Comparison of ENCODE assay signal across 25 mouse cellular contexts in genomic region chr4:151549523-151549922, GRCm38 (mm10).
"Had no signal": no experiment of that assay in that cellular context is flagged by ENCODE, and none has a peak within 500 bp of the region (broad histone marks: within the 10 kb centered on the region; RNA-seq: fewer than 3 reads in every experiment).

No protein-coding gene starts in this region.

- H3K27me3 ChIP-seq: heart, embryonic 12.5 days; hindbrain, embryonic 12.5 days; liver, embryonic 15.5 days had no signal

- H3K4me1 ChIP-seq: intestine, embryonic 15.5 days; liver, embryonic 13.5 days; liver, embryonic 15.5 days had no signal

- ATAC-seq: hindbrain, embryonic 16.5 days; inflammation-experienced regulatory T-cells, adult 6 months; intestine, embryonic 15.5 days; intestine, postnatal 0 days had no signal

- H3K4me2 ChIP-seq: heart, embryonic 12.5 days; hindbrain, embryonic 12.5 days; hindbrain, embryonic 14.5 days; intestine, embryonic 15.5 days; kidney, embryonic 15.5 days; limb, embryonic 12.5 days; liver, embryonic 11.5 days; liver, embryonic 13.5 days; liver, embryonic 15.5 days had no signal

- H3K9ac ChIP-seq: heart, embryonic 12.5 days; hindbrain, embryonic 12.5 days; hindbrain, embryonic 14.5 days; intestine, embryonic 15.5 days; kidney, embryonic 15.5 days; limb, embryonic 12.5 days; liver, embryonic 13.5 days; liver, embryonic 15.5 days had no signal

- H3K4me3 ChIP-seq: heart, embryonic 10.5 days; heart, embryonic 12.5 days; hindbrain, embryonic 10.5 days; hindbrain, embryonic 12.5 days; intestine, embryonic 15.5 days; kidney, embryonic 15.5 days; layer of hippocampus, adult 2 months; left cerebral cortex, adult 2 months; limb, embryonic 10.5 days; limb, embryonic 12.5 days; liver, embryonic 13.5 days; liver, embryonic 15.5 days had no signal

- H3K36me3 ChIP-seq: heart, embryonic 10.5 days; heart, embryonic 12.5 days; hindbrain, embryonic 10.5 days; hindbrain, embryonic 12.5 days; intestine, embryonic 15.5 days; kidney, embryonic 15.5 days; limb, embryonic 10.5 days; limb, embryonic 12.5 days; liver, embryonic 13.5 days; liver, embryonic 15.5 days had no signal

- H3K27ac ChIP-seq: heart, embryonic 10.5 days; hindbrain, embryonic 10.5 days; hindbrain, embryonic 12.5 days; hindbrain, embryonic 14.5 days; intestine, embryonic 15.5 days; kidney, embryonic 15.5 days; layer of hippocampus, adult 2 months; left cerebral cortex, adult 2 months; limb, embryonic 10.5 days; limb, embryonic 12.5 days; liver, embryonic 13.5 days; liver, embryonic 15.5 days had no signal

- H3K9me3 ChIP-seq: heart, embryonic 10.5 days; heart, embryonic 12.5 days; hindbrain, embryonic 10.5 days; hindbrain, embryonic 12.5 days; intestine, embryonic 15.5 days; kidney, embryonic 15.5 days; limb, embryonic 10.5 days; limb, embryonic 12.5 days; liver, embryonic 13.5 days; liver, embryonic 15.5 days had no signal

- DNase-seq: gastrocnemius, postnatal 14 days; gastrocnemius, postnatal 36 days; heart, adult 18-20 months; heart, postnatal 10 days; heart, postnatal 4 days; kidney, adult 2 months; kidney, postnatal 14 days; liver; liver, embryonic 13.5 days had no signal
